Mouse (Mus musculus) spleen, postnatal 4 days (tissue): ENCODE measurements at regions not wholly inside any gene's neighbourhood (a gene's known extent, or its start where the extent isn't known, plus 50 kb on each side); places are given as distances from the start of the nearest gene placed in this dataset.

Experiments used
- DNase-seq, 2 experiments: peaks; one replicate each; pipeline ENCODE4 v3.0.0; 2022; ENCODE audit warnings: low spot score in 2 of 2

GRCm38 (mm10) chr9:31794911-31795310 lies 118.4 kb downstream of the Barx2 start:
- DNase-seq: no peak

DNA sequence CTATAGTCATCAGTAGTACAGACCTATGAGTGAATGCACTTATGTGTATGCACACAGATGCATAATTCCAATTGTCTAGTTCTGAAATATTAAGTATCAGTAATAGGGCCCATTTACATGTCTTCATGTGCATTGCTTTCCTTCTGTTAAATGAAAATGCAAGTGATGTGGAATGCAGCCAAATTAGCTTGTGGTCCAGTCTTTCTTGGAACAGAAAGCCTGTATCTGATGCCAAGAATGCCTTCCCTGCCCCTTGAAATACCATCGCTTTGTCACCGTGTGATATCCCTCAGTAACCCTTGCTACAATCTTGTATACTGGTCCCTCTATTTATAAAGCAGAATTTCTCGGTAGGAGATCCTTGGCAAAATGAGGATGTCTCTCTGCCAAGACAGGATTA lies 137.3 kb downstream of the Barx2 start:
- no peak for DNase-seq

DNA sequence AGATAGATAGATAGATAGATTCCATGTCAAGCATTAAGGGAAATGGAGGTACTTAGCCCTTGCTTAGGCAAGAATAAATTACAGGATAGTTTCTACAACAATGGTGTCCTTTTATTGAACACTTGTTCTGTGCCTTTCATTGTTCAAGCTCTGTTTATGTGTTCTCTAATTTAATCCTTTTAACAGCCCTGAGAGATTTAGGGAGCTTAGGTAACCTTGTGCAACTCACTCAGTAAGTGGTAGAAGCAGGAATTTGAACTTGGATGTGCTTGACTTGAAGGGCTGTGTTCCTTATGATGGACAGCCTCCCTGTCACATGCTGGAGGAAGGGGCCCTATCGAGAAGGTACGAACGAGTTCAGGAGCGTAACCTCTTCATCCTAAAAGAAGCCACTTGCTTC lies 147.9 kb downstream of the Barx2 start:
- no peak for DNase-seq

DNA sequence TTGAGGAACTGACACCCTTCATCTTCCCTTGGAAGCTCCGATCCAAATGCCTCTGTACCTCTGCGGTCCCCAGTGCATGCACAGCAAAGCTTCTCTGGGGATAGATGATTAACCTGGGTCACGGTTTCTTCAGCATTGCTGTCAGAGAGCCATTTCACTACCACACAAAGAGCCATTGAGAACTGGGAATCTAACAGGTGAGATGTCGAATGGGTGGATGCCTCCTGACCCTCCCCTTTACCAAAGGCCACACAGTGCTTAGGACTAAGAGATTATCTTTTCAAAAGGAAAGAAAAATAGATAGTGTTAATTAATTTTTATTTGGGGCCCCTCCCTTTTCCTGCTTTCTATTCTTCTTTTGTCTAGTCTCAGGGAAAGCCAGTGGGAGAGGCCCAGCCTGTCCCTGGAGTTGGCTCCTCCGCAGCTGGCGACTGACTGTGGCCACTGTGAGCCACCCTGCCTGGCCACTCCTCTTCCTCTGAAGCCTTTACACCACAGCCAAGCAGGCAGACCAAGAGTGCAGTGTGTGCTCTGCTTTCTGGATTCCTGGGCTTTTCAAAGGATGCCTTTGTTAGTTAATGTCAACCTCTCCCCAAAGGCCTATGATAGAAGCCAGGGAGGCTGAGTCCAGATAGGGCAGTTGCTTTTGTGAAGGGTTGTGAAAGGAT lies 155.2 kb downstream of the Barx2 start:
- DNase-seq: no peak

DNA sequence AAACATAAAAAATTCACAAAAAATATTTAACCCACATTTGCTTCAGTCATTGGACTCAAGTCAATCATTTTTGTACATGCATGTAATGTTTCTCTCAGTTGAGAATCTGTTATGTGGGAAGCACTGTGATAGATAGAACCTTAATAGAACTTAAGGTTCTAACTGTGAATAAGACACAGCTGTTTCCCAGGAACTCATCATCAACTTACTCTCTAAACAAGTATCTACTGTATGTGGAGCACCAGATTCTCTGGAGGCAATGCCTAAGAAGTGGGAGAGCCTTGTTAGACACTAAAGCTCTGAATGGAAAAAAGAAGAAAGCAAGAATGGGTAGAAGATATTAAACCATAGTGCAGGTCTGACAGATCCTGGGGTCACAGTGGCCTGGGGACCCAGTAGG lies 182.8 kb downstream of the Barx2 start:
- DNase-seq: no peak

DNA sequence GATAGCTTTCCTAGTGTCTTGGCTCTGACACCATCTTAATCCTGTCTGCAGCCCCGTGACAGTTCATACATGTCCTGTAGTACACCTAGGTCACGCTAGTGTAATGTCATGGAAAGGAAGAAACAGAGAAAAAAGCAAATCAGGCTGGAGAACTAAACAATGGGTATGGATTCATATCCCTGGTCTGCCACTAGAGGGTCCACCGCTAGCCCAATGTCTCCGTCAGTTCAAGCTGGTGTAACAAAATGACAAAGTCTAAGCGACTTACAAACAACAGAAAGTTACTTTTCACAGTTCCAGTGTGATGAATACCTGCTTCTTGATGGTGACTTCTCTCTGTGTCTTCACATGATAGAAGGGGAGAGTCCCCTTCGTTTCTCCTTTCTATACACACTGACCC lies 194.0 kb downstream of the Barx2 start:
- no peak for DNase-seq

GRCm38 (mm10) chr9:31710022-31710421 lies 203.2 kb downstream of the Barx2 start:
- no peak for DNase-seq

DNA sequence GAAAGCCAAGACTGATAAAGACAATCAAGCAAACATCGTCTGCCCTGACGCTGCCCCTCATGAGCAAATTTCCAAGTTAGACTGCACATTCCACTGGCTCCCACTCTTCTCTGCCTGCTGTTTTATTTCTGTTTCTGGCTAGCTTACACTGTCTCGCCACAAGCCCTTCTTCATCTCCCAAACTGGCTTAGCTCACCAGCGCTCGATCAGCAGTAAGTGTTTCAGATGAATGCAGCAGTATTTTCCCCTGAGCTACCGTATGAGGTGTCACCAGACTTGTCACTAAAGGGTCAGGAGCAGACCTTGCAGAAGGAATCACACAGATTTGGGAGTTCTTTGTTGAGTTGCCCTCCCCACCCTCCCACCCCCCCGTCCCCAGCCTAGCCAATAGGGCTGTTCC lies 206.6 kb downstream of the Barx2 start:
- DNase-seq: no peak

DNA sequence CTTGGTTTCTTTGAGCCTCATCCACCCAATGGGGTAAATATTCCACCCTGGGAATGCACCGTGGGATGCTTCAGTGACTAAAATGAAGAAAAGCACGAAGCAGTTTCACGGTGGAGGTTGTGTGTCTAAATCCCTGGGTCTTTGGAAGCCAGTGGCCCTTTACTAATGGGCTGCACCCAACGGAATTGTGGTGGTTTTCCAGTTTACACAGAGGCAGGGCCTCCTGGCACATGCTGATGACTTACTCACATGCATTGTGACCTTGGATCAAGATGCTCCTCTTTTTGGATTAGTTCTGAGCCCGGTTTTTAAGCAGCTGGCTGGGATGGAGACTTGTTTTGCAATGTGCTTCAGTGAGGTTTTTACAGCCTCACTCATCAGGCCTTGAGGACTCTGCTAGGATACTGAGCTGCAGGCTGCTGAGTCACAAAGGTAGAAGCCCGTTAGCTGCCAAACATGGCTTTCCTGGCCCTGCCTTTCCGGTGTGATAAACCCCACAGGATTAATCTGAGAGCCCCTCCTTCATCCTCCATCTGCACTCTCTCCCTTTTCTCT lies 222.3 kb downstream of the Barx2 start:
- peak in 1 of 2 experiments; percentile 38 for DNase-seq

- DNase-seq: no peak
Measured at GRCm38 (mm10) chr9:31688398-31688705, 224.1 kb upstream of the Tmem45b start.

DNA sequence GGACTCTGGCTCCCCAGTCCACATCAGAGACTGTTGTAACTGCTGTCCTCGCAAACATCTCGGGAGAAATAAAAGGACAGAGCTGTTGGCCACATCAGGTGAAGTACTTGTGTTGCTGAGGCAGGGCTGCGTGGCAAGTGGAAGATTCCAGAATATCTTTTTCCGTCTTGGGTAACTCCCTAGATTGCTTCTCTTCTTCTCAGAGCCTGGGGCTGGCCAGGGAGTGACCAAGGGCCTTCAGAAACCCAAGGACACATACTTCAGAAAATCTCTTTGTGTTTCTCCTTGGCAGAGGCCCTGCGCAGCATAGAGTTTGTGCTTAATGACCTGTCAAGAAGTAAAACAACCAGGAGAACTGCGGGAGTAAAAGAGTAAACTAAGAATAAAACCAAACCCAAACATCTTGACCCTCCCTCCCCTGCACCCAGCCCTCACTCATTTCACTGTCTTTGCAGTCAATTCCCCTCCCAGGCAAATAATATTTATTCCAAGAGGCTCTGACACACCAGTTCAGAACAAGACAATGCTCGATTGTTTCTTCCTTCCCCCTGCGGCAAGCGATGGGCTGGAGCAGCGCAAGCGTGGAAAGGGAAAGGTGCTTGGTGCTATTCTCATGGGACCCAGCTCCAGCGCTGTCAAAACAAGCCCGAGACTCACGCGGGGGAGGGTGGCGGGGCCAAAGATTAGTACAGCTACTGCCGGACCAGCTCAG lies 223.6 kb upstream of the Tmem45b start:
- peak in 1 of 2 experiments; percentile 53 for DNase-seq

GRCm38 (mm10) chr9:31686466-31686865 lies 222.2 kb upstream of the Tmem45b start:
- DNase-seq: peak in 1 of 2 experiments; percentile 41

GRCm38 (mm10) chr9:31684812-31685188 lies 220.5 kb upstream of the Tmem45b start:
- DNase-seq: peak in 1 of 2 experiments; percentile 24

- peak in 1 of 2 experiments; percentile 49 for DNase-seq
Measured at GRCm38 (mm10) chr9:31684099-31684811, 220.0 kb upstream of the Tmem45b start.

- DNase-seq: peak in 1 of 2 experiments; percentile 24
Measured at GRCm38 (mm10) chr9:31683302-31684081, 219.2 kb upstream of the Tmem45b start.

DNA sequence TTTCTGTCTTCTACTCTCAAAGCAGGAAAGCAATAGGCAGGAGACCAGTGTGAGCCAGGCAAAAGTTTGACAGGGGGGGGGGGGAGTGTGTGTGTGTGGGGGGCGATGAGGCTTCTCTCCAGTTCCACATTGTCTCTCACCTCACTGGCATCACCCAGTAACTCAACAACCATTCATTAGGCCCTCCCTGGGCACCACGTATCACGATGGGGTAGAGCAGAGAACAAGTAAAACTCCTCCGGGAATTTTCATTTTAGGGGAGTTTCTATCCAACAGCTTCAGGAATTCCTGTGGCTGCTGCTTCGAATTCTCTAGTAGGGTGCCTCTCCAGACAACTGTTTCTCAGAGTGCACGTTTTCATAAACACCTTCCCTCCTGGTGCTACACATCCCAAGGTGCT lies 218.6 kb upstream of the Tmem45b start:
- DNase-seq: no peak

DNA sequence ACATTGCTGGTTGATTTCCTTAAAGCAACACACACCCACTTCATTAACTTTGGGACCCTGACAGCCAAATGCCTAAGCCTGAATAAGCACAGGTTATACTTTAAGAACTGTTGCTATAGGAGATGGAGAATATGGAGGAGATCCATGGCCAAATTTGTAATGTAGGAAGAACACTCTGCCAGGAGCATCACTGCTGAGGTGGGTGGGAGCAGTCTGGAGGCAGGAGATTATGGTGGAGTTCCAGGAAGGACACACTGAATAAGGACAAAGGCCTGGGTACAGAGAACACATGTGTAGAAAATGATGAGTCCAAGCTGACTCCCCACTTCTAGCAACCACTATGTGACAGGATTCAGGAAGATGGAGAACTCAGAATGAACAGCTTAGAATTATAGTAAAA lies 212.9 kb upstream of the Tmem45b start:
- DNase-seq: no peak

DNA sequence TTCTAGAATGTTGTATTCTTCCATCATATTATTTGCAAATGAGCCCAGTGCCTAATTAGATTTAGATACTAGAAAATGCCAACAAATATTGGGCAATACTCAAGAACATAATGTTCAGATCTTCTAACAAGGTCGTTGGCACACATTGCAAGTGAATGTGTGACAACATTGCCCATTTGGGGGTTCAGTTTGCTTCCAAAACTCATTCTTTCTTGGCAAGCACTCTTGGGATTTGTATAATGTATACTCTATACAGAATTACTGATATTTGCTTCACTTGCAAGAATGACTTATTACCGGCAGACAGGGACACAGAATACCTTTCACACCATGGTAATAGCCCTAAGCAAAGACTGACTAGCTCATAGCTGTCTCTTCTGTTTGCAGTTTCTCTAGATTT lies 194.8 kb upstream of the Tmem45b start:
- no peak for DNase-seq

DNA sequence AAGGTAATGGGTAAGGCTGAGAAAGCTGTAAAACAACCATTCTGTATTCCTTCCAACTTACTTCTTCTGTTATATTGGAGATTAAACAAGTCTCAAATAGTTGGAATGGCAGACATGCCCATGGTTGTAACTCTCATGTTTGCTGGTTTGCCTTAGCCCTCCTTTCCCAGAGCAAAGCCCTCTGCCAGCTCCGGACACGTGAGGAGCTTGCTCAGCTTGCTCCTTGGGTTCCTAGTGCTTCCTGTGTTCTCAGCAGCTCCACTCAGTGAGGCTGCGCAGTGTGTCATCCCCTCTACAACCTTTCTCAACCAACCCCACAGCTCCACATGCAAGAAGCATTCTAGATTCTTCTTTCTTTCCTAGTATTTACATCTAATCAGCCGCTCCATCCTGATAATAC lies 193.3 kb upstream of the Tmem45b start:
- no peak for DNase-seq

GRCm38 (mm10) chr9:31656676-31657075 lies 192.4 kb upstream of the Tmem45b start:
- no peak for DNase-seq

DNA sequence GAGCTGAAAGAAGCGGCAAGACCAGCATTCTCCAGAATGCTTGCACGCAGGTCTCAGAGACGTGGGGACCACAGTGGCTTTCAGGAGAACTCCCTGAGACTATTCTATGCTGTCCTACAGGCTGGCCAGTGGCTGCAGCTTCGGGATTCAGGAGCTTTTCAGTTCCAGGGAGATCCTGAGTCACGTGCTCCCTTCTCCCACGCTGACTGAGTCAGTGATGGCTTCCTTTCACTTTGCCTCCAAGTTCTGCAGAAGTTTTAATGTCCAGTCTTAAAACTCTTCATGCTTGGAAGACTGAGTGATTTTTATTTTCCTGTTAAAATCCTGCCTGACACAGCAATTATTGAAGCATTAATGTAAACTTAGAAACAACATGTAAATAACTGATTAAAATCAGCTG lies 190.5 kb upstream of the Tmem45b start:
- DNase-seq: no peak

DNA sequence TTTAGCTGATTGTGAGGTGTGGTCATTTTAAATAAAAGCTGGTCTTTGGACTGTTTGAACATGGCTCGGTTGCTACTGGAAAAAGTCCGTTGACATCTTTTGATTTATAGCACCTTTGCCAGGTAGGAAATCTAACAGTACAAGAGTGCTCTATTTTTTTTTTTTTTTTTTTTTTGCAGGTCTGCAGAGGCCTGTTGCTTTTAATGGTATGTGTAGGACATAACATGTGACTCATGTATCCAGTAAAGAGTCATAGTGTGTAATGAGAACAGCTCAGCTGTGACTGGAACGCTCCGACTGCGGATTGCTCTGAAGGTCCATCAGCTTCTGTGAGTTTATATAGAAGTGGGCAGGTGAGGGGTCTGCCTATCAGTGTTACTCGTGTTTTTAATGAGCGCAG lies 190.0 kb upstream of the Tmem45b start:
- no peak for DNase-seq
